Mouse (Mus musculus) neural tube, embryonic 11.5 days (tissue): ENCODE data around the gene Ythdc1. TPM values are rescaled to one million over a fixed set of nuclear protein-coding genes. Genes with fewer than 3 reads are reported as not detected.
"Not testable (repeated sequence)": the region's sequence is repeated elsewhere in the genome, so short reads cannot be mapped to it uniquely, and the experiment has no call there.

Experiments
- ATAC-seq: fragments of 200-750 bp; cut with Nextera tagmentation; 2 replicates; pipeline ENCODE4 v1.8.0; 2017; ENCODE audit warnings: moderate number of reproducible peaks, mild to moderate bottlenecking, moderate TSS enrichment, moderate library complexity; ENCODE audit not compliant: insufficient read depth, low FRiP score, low TSS enrichment
- DNase-seq: peaks from one replicate; pipeline ENCODE4 v3.0.0-alpha.2; 2015; ENCODE audit warnings: low spot score
- H3K27ac ChIP-seq: fragments of 300-500 bp; sonication (generic); 2 replicates; pipeline ENCODE4 v1.5.1; 2014; ENCODE audit warnings: low read depth, mild to moderate bottlenecking, low read length
- H3K27me3 ChIP-seq: fragments of 300-500 bp; sonication (generic); 2 replicates; pipeline ENCODE4 v1.6.1; 2014; ENCODE audit warnings: mild to moderate bottlenecking, low read length, mixed read lengths; ENCODE audit not compliant: control insufficient read depth, insufficient read depth
- H3K36me3 ChIP-seq: fragments of 300-500 bp; sonication (generic); 2 replicates; pipeline ENCODE4 v1.6.1; 2014; ENCODE audit warnings: mild to moderate bottlenecking, low read length, moderate library complexity, mixed read lengths; ENCODE audit not compliant: control insufficient read depth, insufficient read depth
- H3K4me1 ChIP-seq: fragments of 300-500 bp; sonication (generic); 2 replicates; pipeline ENCODE4 v1.6.1; 2014; ENCODE audit warnings: low read length, mixed read lengths; ENCODE audit not compliant: control insufficient read depth, insufficient read depth
- H3K4me2 ChIP-seq: fragments of 300-500 bp; sonication (generic); 2 replicates; pipeline ENCODE4 v1.6.1; 2014; ENCODE audit warnings: low read depth, mild to moderate bottlenecking, moderate library complexity
- H3K4me3 ChIP-seq: fragments of 300-500 bp; sonication (generic); 2 replicates; pipeline ENCODE4 v1.5.1; 2014; ENCODE audit warnings: low read depth, low read length
- H3K9ac ChIP-seq: fragments of 300-500 bp; sonication (generic); 2 replicates; pipeline ENCODE4 v1.6.1; 2014; ENCODE audit warnings: mild to moderate bottlenecking, low read length
- H3K9me3 ChIP-seq: fragments of 300-500 bp; sonication (generic); 2 replicates; pipeline ENCODE4 v1.6.1; 2016; ENCODE audit warnings: low read length; ENCODE audit not compliant: control insufficient read depth
- WGBS: fragments of 180-500 bp; shearing (Covaris S2); extraction: QIAGEN DNeasy Blood & Tissue Kit; methylation state at CpG from one replicate; pipeline ENCODE4 v1.1.7; 2014; 5-methylcytosine and 5-hydroxymethylcytosine counted together
- polyA plus RNA-seq: library from polyadenylated mRNA; unstranded; fragments of >200 nt; fragmentation: Nextera tagmentation; extraction: Ambion mirVana; gene quantifications from 2 replicates; pipeline ENCODE4 v1.2.1, GENCODE M21; 2014

Gene Ythdc1
- polyA plus RNA-seq, 1 experiment from 2014 or later, result 54.6 TPM

DNA sequence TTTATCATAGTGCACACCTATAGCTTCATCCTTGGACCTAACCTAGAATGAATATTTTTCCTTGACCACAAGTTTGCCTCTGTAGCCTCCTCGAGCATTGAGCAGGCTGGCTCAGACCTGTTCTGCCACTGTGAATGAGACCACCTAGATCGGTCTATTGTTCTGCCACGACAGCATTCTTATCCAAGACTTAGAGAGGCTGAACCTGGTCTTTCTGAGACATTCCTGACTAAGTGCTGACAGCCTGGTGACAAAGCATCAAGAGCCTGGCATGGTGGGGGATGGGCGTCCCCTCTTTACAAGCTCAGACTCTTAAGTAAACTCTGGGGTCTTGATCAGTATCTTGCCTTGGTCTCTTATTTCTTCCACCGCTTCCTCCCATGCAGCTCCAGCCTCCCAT lies 47.6 kb downstream of the Ythdc1 start:
- Histone ChIP-seq H3K36me3 (no peaks in the 10 kb centered on the region), H3K9ac (no peak overlapping the region), H3K4me1 (no peaks in the 10 kb centered on the region), H3K9me3 (no peaks in the 10 kb centered on the region), H3K27ac (no peak overlapping the region), H3K27me3 (no peaks in the 10 kb centered on the region), H3K4me2 (no peak overlapping the region), H3K4me3 (no peak overlapping the region)
- DNase-seq, result no peak
- 66% methylated on average over 5 of the region's 5 CpGs for WGBS
- no peak for ATAC-seq

DNA sequence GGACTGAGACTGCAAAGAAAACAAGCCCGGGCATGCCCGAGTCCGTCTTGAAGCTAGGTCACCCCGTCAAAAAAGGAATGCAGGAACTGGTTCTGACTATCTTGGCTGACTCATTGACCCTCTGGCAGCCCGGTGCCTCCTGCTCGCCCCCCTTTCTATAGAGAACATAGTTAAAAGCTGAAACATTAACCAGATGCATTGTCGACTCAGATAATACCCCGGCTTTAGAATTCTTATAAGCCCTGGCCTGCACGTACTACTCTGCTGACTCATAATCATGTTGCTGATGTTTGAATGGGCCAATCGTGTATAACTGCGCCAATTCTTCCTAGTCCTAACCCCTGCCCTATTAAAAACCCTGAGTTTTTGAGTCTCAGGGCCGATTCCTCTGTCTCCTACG lies 52.5 kb downstream of the Ythdc1 start:
- not testable (repeated sequence) for DNase-seq, H3K9me3 ChIP-seq, H3K4me3 ChIP-seq, H3K27ac ChIP-seq, H3K4me1 ChIP-seq, H3K4me2 ChIP-seq, H3K9ac ChIP-seq, H3K27me3 ChIP-seq, ATAC-seq, H3K36me3 ChIP-seq
- 80% methylated on average over 13 of the region's 13 CpGs for WGBS

DNA sequence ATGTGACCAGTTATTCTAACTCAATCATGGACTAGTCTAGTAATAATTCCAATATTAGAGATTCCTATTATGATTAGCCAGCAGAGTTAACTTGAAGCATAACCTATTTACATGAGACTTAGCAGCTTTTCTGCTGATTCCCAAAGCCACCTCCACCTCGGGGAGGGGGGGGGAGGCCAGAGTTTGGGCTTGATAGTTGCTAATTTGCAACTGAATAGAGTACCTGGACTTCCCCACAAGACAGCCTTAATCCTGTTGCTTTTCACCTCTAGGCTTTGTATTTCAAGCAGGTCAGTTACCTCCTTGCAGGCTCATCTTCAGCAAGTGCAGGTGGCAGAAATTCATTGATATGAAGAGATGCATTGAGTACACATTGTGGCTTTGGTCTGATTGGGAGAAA lies 53.7 kb downstream of the Ythdc1 start:
- DNase-seq (no peak), ATAC-seq (no peak)
- H3K4me1 ChIP-seq, result no peaks in the 10 kb centered on the region
- no peak overlapping the region for H3K4me2 ChIP-seq
- H3K27me3 ChIP-seq, result no peaks in the 10 kb centered on the region
- no peaks in the 10 kb centered on the region for H3K36me3 ChIP-seq
- H3K4me3 ChIP-seq, result no peak overlapping the region
- no peaks in the 10 kb centered on the region for H3K9me3 ChIP-seq
- H3K27ac ChIP-seq, result no peak overlapping the region
- 28% methylated on average over 1 of the region's 1 CpGs for WGBS
- no peak overlapping the region for H3K9ac ChIP-seq

DNA sequence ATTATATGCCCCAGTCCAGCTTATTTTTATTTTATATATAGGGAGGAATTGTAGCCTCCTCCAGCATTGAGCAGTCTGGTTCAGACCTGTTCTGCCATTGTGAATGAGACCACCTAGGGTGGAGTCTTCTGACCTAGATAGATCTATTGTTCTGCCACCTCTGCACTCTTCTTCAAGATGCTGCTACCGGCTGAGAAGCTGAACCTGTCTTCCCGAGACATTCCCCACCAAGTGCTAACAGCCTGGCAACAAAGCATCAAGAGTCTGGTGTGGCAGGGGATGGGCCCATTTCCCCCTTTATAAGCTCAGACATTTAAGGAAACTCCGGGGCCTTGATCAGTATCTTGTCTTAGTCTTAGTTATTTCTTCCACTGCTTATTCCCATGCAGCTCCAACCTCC lies 54.3 kb downstream of the Ythdc1 start:
- Histone ChIP-seq H3K4me3 (no peak overlapping the region), H3K9me3 (no peaks in the 10 kb centered on the region), H3K27ac (no peak overlapping the region), H3K4me2 (no peak overlapping the region), H3K4me1 (no peaks in the 10 kb centered on the region), H3K9ac (no peak overlapping the region), H3K27me3 (no peaks in the 10 kb centered on the region), H3K36me3 (no peaks in the 10 kb centered on the region)
- ATAC-seq (no peak), DNase-seq (no peak)
- 53% methylated on average over 3 of the region's 3 CpGs for WGBS

DNA sequence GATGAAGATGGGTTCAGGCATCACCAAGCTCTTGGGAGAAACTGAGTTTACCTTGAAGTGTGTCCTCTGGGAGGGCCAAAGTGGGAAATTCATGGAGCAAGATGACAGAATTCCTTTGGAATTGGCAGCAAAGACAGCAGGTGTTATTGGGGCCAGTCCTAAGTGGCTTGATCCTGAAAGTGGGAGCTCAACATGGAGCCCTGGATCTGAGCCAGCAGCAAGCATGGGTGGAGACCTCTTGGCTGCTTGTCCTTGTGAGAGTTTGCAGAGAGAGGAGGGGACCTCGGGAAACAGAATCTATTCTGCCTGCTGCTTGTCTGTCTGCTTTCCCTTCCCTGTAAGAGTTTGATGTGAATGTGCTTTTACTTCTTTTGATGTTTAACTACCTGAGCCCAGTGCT lies 67.9 kb downstream of the Ythdc1 start:
- DNase-seq (no peak), ATAC-seq (no peak)
- H3K36me3 ChIP-seq, result no peaks in the 10 kb centered on the region
- H3K4me2 ChIP-seq, result no peak overlapping the region
- WGBS, result 44% methylated on average over 1 of the region's 1 CpGs
- H3K27ac ChIP-seq, result no peak overlapping the region
- H3K4me1 ChIP-seq, result no peaks in the 10 kb centered on the region
- no peaks in the 10 kb centered on the region for H3K27me3 ChIP-seq
- H3K4me3 ChIP-seq, result no peak overlapping the region
- H3K9me3 ChIP-seq, result no peaks in the 10 kb centered on the region
- H3K9ac ChIP-seq, result no peak overlapping the region

Other genes starting within 250 kb of the Ythdc1 start
- 0.08 TPM in 1 of 2 replicates, not detected in the other for gene Tmprss11f, start 171.8 kb upstream of the Ythdc1 start, polyA plus RNA-seq
- gene Tmprss11b, start 127.9 kb upstream of the Ythdc1 start, polyA plus RNA-seq, result not detected in 2 replicates
- not detected in 2 replicates for gene Tmprss11e, start 58.4 kb upstream of the Ythdc1 start, polyA plus RNA-seq
- gene Ugt2b34, start 102.7 kb downstream of the Ythdc1 start, polyA plus RNA-seq, result not detected in 2 replicates
- not detected in 2 replicates for gene Ugt2b1, start 122.3 kb downstream of the Ythdc1 start, polyA plus RNA-seq
- not detected in 2 replicates for gene Ugt2b35, start 196.6 kb downstream of the Ythdc1 start, polyA plus RNA-seq